Mouse (Mus musculus) hindbrain, embryonic 15.5 days (tissue): ENCODE data around the gene Ctps. TPM values are rescaled to one million over a fixed set of nuclear protein-coding genes. Genes with fewer than 3 reads are reported as not detected.

Experiments
- ATAC-seq: fragments of 200-750 bp; cut with Nextera tagmentation; 2 replicates; pipeline ENCODE4 v1.8.0; 2017; ENCODE audit warnings: low read depth, moderate number of reproducible peaks, moderate TSS enrichment; ENCODE audit not compliant: low FRiP score
- H3K27ac ChIP-seq: fragments of 300-500 bp; sonication (generic); replicated peaks from 2 replicates; pipeline ENCODE4 v1.5.1; 2015; ENCODE audit warnings: mild to moderate bottlenecking, inconsistent platforms
- H3K27me3 ChIP-seq: fragments of 300-500 bp; sonication (generic); 2 replicates; pipeline ENCODE4 v1.6.1; 2015; ENCODE audit warnings: control low read depth, inconsistent platforms
- H3K36me3 ChIP-seq: fragments of 300-500 bp; sonication (generic); 2 replicates; pipeline ENCODE4 v1.6.1; 2015; ENCODE audit warnings: control low read depth, inconsistent platforms
- H3K4me1 ChIP-seq: fragments of 300-500 bp; sonication (generic); replicated peaks from 2 replicates; pipeline ENCODE4 v1.6.1; 2015; ENCODE audit warnings: control low read depth, inconsistent platforms
- H3K4me2 ChIP-seq: fragments of 300-500 bp; sonication (generic); 2 replicates; pipeline ENCODE4 v1.6.1; 2015; ENCODE audit warnings: moderate library complexity, mild to moderate bottlenecking, inconsistent platforms
- H3K4me3 ChIP-seq: fragments of 300-500 bp; sonication (generic); 2 replicates; pipeline ENCODE4 v1.5.1; 2015; ENCODE audit warnings: mild to moderate bottlenecking, inconsistent platforms
- H3K9ac ChIP-seq: fragments of 300-500 bp; sonication (generic); 2 replicates; pipeline ENCODE4 v1.6.1; 2015; ENCODE audit warnings: inconsistent platforms
- H3K9me3 ChIP-seq: fragments of 300-500 bp; sonication (generic); 2 replicates; pipeline ENCODE4 v1.6.1; 2016; ENCODE audit warnings: control low read depth, inconsistent platforms
- WGBS: fragments of 180-500 bp; shearing (Covaris S2); methylation state at CpG from one replicate; pipeline ENCODE4 v1.1.7; 2015; 5-methylcytosine and 5-hydroxymethylcytosine counted together
- polyA plus RNA-seq: library from polyadenylated mRNA; unstranded; fragments of >200 nt; fragmentation: Nextera tagmentation; extraction: Ambion mirVana; gene quantifications from 2 replicates; pipeline ENCODE4 v1.2.1, GENCODE M21; 2015

Ctps gene
- polyA plus RNA-seq, 1 experiment from 2014 or later: 79.9 TPM

DNA sequence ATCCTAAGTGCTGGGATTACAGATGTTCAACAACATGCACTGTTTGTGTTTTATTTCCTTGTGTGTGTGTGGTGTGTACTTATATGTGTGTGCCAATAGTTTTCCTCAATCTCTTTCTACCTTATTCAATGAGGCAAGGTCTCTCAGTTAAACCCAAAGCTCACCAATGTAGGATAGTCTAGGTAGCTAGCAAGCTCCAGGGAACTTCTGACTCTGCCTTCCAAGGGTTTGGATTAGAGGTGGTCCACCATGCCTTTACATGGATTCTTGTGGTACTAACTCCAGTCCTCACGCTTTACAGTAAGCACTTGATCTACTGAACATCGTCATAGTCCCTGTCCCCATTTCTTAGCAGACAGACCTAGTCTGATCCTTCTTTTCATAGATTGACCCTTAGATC is 55.7 kb downstream of the Ctps start:
- no peak for ATAC-seq
- no peaks in the 10 kb centered on the region for H3K4me1 ChIP-seq
- H3K4me3 ChIP-seq: no peak overlapping the region
- H3K36me3 ChIP-seq: peaks cover 53% of the 10 kb centered on the region
- no peaks in the 10 kb centered on the region for H3K27me3 ChIP-seq
- H3K9me3 ChIP-seq: no peaks in the 10 kb centered on the region
- no peak overlapping the region for H3K4me2 ChIP-seq
- no peak overlapping the region for H3K27ac ChIP-seq
- no peak overlapping the region for H3K9ac ChIP-seq
- 96% methylated on average over 2 of the region's 2 CpGs for WGBS

DNA sequence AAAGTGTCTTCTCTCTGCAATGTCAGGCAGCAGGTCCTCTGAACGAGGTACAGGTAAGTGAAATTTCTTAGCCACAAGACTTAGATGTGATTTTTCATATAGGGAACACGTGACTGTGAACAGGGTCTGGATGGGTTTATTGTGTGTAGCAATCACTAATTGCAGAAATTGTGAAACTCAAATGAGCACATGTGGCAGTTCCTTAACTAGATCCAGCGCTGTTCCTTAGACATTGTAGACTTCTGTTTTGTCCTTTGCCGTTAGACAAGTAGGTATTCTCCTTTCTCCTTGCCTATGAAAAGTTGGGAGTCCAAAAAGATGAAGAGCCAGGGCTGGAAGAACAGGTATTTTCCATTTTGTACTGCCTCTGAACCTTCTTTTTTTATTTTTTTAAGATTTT is 58.9 kb downstream of the Ctps start:
- H3K9me3 ChIP-seq: no peaks in the 10 kb centered on the region
- no peak overlapping the region for H3K4me3 ChIP-seq
- no peak overlapping the region for H3K9ac ChIP-seq
- H3K27ac ChIP-seq: no peak overlapping the region
- H3K36me3 ChIP-seq: peaks cover 56% of the 10 kb centered on the region
- no peak for ATAC-seq
- H3K4me1 ChIP-seq: no peaks in the 10 kb centered on the region
- 95% methylated on average over 4 of the region's 4 CpGs for WGBS
- H3K27me3 ChIP-seq: no peaks in the 10 kb centered on the region
- no peak overlapping the region for H3K4me2 ChIP-seq

DNA sequence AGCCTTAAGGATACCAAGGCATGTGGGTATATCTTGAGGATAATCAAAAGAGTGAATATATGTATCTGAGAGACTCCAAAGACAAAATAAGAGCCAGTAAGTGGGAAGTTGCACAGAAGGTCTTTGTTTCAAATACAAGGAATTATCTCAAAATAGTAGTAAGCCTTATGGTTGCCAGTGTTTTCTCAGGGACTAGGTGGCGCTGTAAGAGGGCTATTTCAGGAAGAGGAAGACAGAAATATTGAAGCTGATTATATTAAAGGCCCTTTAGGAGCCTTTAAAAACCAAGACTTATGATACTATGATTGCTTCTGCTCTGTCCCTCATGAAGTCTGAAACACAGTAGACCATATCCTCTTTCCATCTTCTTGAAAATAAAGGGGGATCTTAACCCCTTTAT is 63.1 kb downstream of the Ctps start:
- H3K27me3 ChIP-seq: no peaks in the 10 kb centered on the region
- no peaks in the 10 kb centered on the region for H3K9me3 ChIP-seq
- H3K4me2 ChIP-seq: no peak overlapping the region
- H3K27ac ChIP-seq: no peak overlapping the region
- 84% methylated on average over 1 of the region's 1 CpGs for WGBS
- no peak overlapping the region for H3K4me3 ChIP-seq
- H3K36me3 ChIP-seq: peaks cover 50% of the 10 kb centered on the region
- ATAC-seq: no peak
- H3K9ac ChIP-seq: no peak overlapping the region
- H3K4me1 ChIP-seq: no peaks in the 10 kb centered on the region

Other genes starting within 250 kb of the Ctps start
- gene Scmh1, start 165.0 kb downstream of the Ctps start, polyA plus RNA-seq: 83.3 and 99.9 TPM in 2 replicates
- 0.10 TPM in 1 of 2 replicates, not detected in the other for gene Slfnl1, start 38.0 kb downstream of the Ctps start, polyA plus RNA-seq
- not detected in 2 replicates for gene Gm8439, start 18.5 kb upstream of the Ctps start, polyA plus RNA-seq
- gene Cited4, start 96.3 kb upstream of the Ctps start, polyA plus RNA-seq: 1.5 and 1.8 TPM in 2 replicates
- gene Kcnq4, start 178.3 kb upstream of the Ctps start, polyA plus RNA-seq: 6.6 and 7.0 TPM in 2 replicates